Comparison of ENCODE assay signal across 10 mouse cellular contexts in genomic region chr5:143059182-143059581, GRCm38 (mm10). TPM values are rescaled to one million over a fixed set of nuclear protein-coding genes. Genes with fewer than 3 reads are reported as not detected.
DNase-seq lines count a peak whose midpoint lies in the region; ATAC-seq lines count a peak whose summit lies in the region.
"Had no signal": no experiment of that assay in that cellular context is flagged by ENCODE, and none has a peak within 500 bp of the region (broad histone marks: within the 10 kb centered on the region; RNA-seq: fewer than 3 reads in every experiment).

No protein-coding gene starts in this region.

- no peaks in the 10 kb centered on the region for H3K27me3 ChIP-seq in intestine, embryonic 14.5 days (replicated peaks; ENCODE audit: control insufficient read depth, insufficient read depth, low read length)
- no peaks in the 10 kb centered on the region for H3K27me3 ChIP-seq in intestine, embryonic 15.5 days (replicated peaks)
- H3K27me3 ChIP-seq in liver, embryonic 13.5 days = no peaks in the 10 kb centered on the region

- peaks cover 41% of the 10 kb centered on the region for H3K36me3 ChIP-seq in intestine, embryonic 14.5 days (ENCODE audit: control insufficient read depth, insufficient read depth, low read length)
- H3K36me3 ChIP-seq in intestine, embryonic 15.5 days = peaks cover 15% of the 10 kb centered on the region
- peaks cover 33% of the 10 kb centered on the region for H3K36me3 ChIP-seq in liver, embryonic 13.5 days

- H3K9ac ChIP-seq in intestine, embryonic 14.5 days (ENCODE audit: low read length) = no peak overlapping the region
- H3K9ac ChIP-seq in intestine, embryonic 15.5 days = no peak overlapping the region
- H3K9ac ChIP-seq in liver, embryonic 13.5 days = peak overlapping the region; percentile 72

- 0 out of 2 replicates have a peak overlapping the region, but pooled peaks have one; percentile 48 for H3K27ac ChIP-seq in intestine, embryonic 14.5 days (ENCODE audit: low read depth)
- no peak overlapping the region for H3K27ac ChIP-seq in intestine, embryonic 15.5 days
- peak overlapping the region; percentile 82 for H3K27ac ChIP-seq in brown adipose tissue, adult 24 weeks (replicated peaks; ENCODE audit: low read depth, low read length)
- peak overlapping the region; percentile 99 for H3K27ac ChIP-seq in liver, embryonic 13.5 days

- no peak overlapping the region for H3K4me3 ChIP-seq in intestine, embryonic 14.5 days (ENCODE audit: low read depth, low read length)
- H3K4me3 ChIP-seq in intestine, embryonic 15.5 days (replicated peaks) = no peak overlapping the region
- H3K4me3 ChIP-seq in brown adipose tissue, adult 24 weeks (ENCODE audit: insufficient read depth, low read depth, low read length) = no peak overlapping the region
- H3K4me3 ChIP-seq in liver, embryonic 13.5 days (replicated peaks) = no peak overlapping the region

- DNase-seq in adrenal gland, adult 2 months = peak; percentile 40
- no peak for DNase-seq in adrenal gland, postnatal 14 days
- DNase-seq in intestine, embryonic 14.5 days (ENCODE audit: low spot score) = no peak
- peak; percentile 46 for DNase-seq in liver, embryonic 13.5 days
- no peak for DNase-seq in Muller cell, postnatal 12 days (ENCODE audit: inconsistent ontology term)
- DNase-seq: cerebellum, adult 11 months; kidney, postnatal 4 days had no signal

- peaks cover 20% of the 10 kb centered on the region for H3K4me1 ChIP-seq in intestine, embryonic 14.5 days (replicated peaks; ENCODE audit: control insufficient read depth, insufficient read depth, low read length)
- H3K4me1 ChIP-seq in intestine, embryonic 15.5 days (replicated peaks) = peaks cover 25% of the 10 kb centered on the region
- peaks cover 21% of the 10 kb centered on the region for H3K4me1 ChIP-seq in brown adipose tissue, adult 24 weeks (ENCODE audit: control insufficient read depth, insufficient read depth, insufficient read length, low read length)
- peaks cover 89% of the 10 kb centered on the region for H3K4me1 ChIP-seq in liver, embryonic 13.5 days (replicated peaks)

- no peaks in the 10 kb centered on the region for H3K9me3 ChIP-seq in intestine, embryonic 14.5 days (ENCODE audit: control insufficient read depth, low read length)
- no peaks in the 10 kb centered on the region for H3K9me3 ChIP-seq in intestine, embryonic 15.5 days
- H3K9me3 ChIP-seq in liver, embryonic 13.5 days (replicated peaks) = no peaks in the 10 kb centered on the region

- no peak for ATAC-seq in intestine, embryonic 14.5 days (replicated peaks; ENCODE audit: low FRiP score, low TSS enrichment, low read depth)
- ATAC-seq in intestine, embryonic 15.5 days = no peak
- ATAC-seq in liver, embryonic 13.5 days (ENCODE audit: low read depth) = peak; percentile 79
- no peak for ATAC-seq in CD4-positive, CD25-positive, alpha-beta regulatory T cell, adult 4 months

- H3K4me2 ChIP-seq in intestine, embryonic 14.5 days (ENCODE audit: low read length) = no peak overlapping the region
- no peak overlapping the region for H3K4me2 ChIP-seq in intestine, embryonic 15.5 days (replicated peaks)
- peak overlapping the region; percentile 62 for H3K4me2 ChIP-seq in liver, embryonic 13.5 days

RNA-seq across cellular contexts. Expression of gene Rnf216, which starts 53.6 kb away (rescaled TPM):
- total RNA-seq in adrenal gland, adult 2 months (2021) = 10 to 100 TPM; 37.5 to 50.4 TPM
- polyA plus RNA-seq in adrenal gland, adult 2 months (2012; rRNA removed) = 40.3 and 47.6 TPM in 2 replicates
- 39.5 and 44.5 TPM in 2 replicates for total RNA-seq in adrenal gland, postnatal 14 days (2021)
- polyA plus RNA-seq in intestine, embryonic 14.5 days (2014; fragmentation: Nextera tagmentation; extraction: Ambion mirVana) = 31.0 and 32.0 TPM in 2 replicates
- polyA plus RNA-seq in intestine, embryonic 15.5 days (2015; fragmentation: Nextera tagmentation; extraction: Ambion mirVana) = 30.6 and 34.9 TPM in 2 replicates
- 12.5 and 14.6 TPM in 2 replicates for polyA plus RNA-seq in brown adipose tissue, adult 24 weeks (2012; ENCODE audit: insufficient read depth, insufficient read length, missing spikeins)
- polyA plus RNA-seq in liver, embryonic 13.5 days (2015; fragmentation: Nextera tagmentation; extraction: Ambion mirVana) = 14.4 and 19.8 TPM in 2 replicates
- 10 to 100 TPM; 38.2 to 39.8 TPM for polyA plus RNA-seq in CD4-positive, CD25-positive, alpha-beta regulatory T cell, adult 4 months (2017; shearing (Covaris generic))

Comparison
In these comparisons a context has a peak if more than half of its experiments do, and no peak if none do; other contexts are left out.
1. DNase-seq: peak in adrenal gland, adult 2 months (single experiment) and liver, embryonic 13.5 days (single experiment); none in adrenal gland, postnatal 14 days (single experiment), intestine, embryonic 14.5 days (single experiment) and Muller cell, postnatal 12 days (single experiment).